Comparison of ENCODE assay signal across 9 mouse cellular contexts in the genomic region with DNA sequence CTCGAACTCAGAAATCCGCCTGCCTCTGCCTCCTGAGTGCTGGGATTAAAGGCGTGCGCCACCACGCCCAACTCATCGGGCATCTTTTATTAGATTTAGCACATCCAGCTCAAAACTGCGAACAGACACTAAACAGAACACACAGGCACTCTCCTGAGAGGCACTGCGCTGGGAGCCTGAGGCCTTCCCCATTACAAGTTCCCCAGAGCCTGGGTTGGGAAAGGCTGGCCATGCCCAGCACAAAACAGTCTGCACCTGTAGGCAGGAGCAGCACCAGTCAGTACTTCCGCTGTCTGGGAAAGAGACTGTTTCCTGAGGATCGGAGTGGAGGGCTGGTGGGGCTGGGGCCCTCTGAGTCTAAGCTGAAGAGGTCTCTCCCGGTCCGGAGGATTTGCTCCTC. TPM values are rescaled to one million over a fixed set of nuclear protein-coding genes. Genes with fewer than 3 reads are reported as not detected.
DNase-seq lines count a peak whose midpoint lies in the region; ATAC-seq and TF ChIP-seq lines count a peak whose summit lies in the region.
"Had no signal": no experiment of that assay in that cellular context is flagged by ENCODE, and none has a peak within 500 bp of the region (broad histone marks: within the 10 kb centered on the region; RNA-seq: fewer than 3 reads in every experiment).

No protein-coding gene starts in this region.

- peaks cover 19% of the 10 kb centered on the region for H3K79me3 ChIP-seq in C2C12 (ENCODE audit: low read depth)

- no peak for TF ChIP-seq POLR2A in ES-Bruce4 (IDR thresholded peaks at IDR 0.05; ENCODE audit: insufficient read depth, low read length)

- peak overlapping the region; percentile 87; the same call in 1 of the 2 replicates for H3K4me3 ChIP-seq in hindbrain, embryonic 10.5 days
- H3K4me3 ChIP-seq in hindbrain, postnatal 0 days (ENCODE audit: low read length) = no peak overlapping the region
- no peak overlapping the region for H3K4me3 ChIP-seq in C2C12 (ENCODE audit: insufficient read depth, poor library complexity, severe bottlenecking)
- no peak overlapping the region for H3K4me3 ChIP-seq in ES-Bruce4 (ENCODE audit: low read depth, low read length)
- H3K4me3 ChIP-seq in limb, embryonic 12.5 days (replicated peaks) = peak overlapping the region; percentile 68

- H3K27me3 ChIP-seq in hindbrain, embryonic 10.5 days (ENCODE audit: insufficient read depth, poor library complexity, severe bottlenecking) = no peaks in the 10 kb centered on the region
- H3K27me3 ChIP-seq in hindbrain, postnatal 0 days (ENCODE audit: insufficient read depth, low read length) = no peaks in the 10 kb centered on the region
- H3K27me3 ChIP-seq in C2C12 (ENCODE audit: control insufficient read depth, insufficient read depth, insufficient read length) = no peaks in the 10 kb centered on the region
- H3K27me3 ChIP-seq in ES-Bruce4 (ENCODE audit: control insufficient read depth, insufficient read depth, low read length, poor library complexity, severe bottlenecking) = no peaks in the 10 kb centered on the region
- H3K27me3 ChIP-seq in limb, embryonic 12.5 days = no peaks in the 10 kb centered on the region

- no peak overlapping the region for H3K9ac ChIP-seq in hindbrain, postnatal 0 days (replicated peaks; ENCODE audit: low read length)
- H3K9ac ChIP-seq in ES-Bruce4 (ENCODE audit: low read depth, poor library complexity, severe bottlenecking) = peak overlapping the region; percentile 35
- H3K9ac ChIP-seq in limb, embryonic 12.5 days (replicated peaks) = no peak overlapping the region; the same call in 1 of the 2 replicates

- no peak for DNase-seq in hindbrain, embryonic 10.5 days (ENCODE audit: low spot score)
- no peak for DNase-seq in hindbrain, postnatal 0 days (ENCODE audit: low spot score)
- no peak for DNase-seq in right cerebral cortex, adult 2 months (ENCODE audit: low spot score in 2 of 2)
- DNase-seq in adrenal gland, adult 18-20 months (ENCODE audit: low spot score in 2 of 2) = no peak
- DNase-seq: right cerebral cortex, adult 18-20 months had no signal

- H3K4me2 ChIP-seq in hindbrain, postnatal 0 days (ENCODE audit: low read depth, low read length) = no peak overlapping the region
- peak overlapping the region; percentile 92 for H3K4me2 ChIP-seq in limb, embryonic 12.5 days

- peak overlapping the region; percentile 53 for H3ac ChIP-seq in C2C12 (ENCODE audit: control insufficient read depth, insufficient read length, low read depth)

- TF ChIP-seq EP300 in ES-Bruce4 (IDR thresholded peaks at IDR 0.05; ENCODE audit: insufficient read depth, low read depth, low read length) = no peak

- peaks cover 39% of the 10 kb centered on the region for H3K79me2 ChIP-seq in C2C12 (ENCODE audit: control insufficient read depth, insufficient read depth)

- H3K4me1 ChIP-seq in hindbrain, embryonic 10.5 days (replicated peaks) = peaks cover 63% of the 10 kb centered on the region
- H3K4me1 ChIP-seq in hindbrain, postnatal 0 days (ENCODE audit: insufficient read depth, low read length) = peaks cover 32% of the 10 kb centered on the region
- H3K4me1 ChIP-seq in ES-Bruce4 (ENCODE audit: control insufficient read depth, insufficient read depth, low read length) = peaks cover 5% of the 10 kb centered on the region
- peaks cover 47% of the 10 kb centered on the region for H3K4me1 ChIP-seq in limb, embryonic 12.5 days (replicated peaks)

- no peaks in the 10 kb centered on the region for H3K9me3 ChIP-seq in hindbrain, embryonic 10.5 days
- no peaks in the 10 kb centered on the region for H3K9me3 ChIP-seq in hindbrain, postnatal 0 days (ENCODE audit: low read length)
- H3K9me3 ChIP-seq in ES-Bruce4 (replicated peaks; ENCODE audit: control insufficient read depth, insufficient read depth, low read length, poor library complexity, severe bottlenecking) = no peaks in the 10 kb centered on the region
- no peaks in the 10 kb centered on the region for H3K9me3 ChIP-seq in limb, embryonic 12.5 days

- H3K27ac ChIP-seq in hindbrain, embryonic 10.5 days = peak overlapping the region; percentile 98; the same call in 1 of the 2 replicates
- H3K27ac ChIP-seq in hindbrain, postnatal 0 days = no peak overlapping the region
- peak overlapping the region; percentile 61 for H3K27ac ChIP-seq in ES-Bruce4 (ENCODE audit: insufficient read depth, low read length)
- H3K27ac ChIP-seq in limb, embryonic 12.5 days = 0 out of 2 replicates have a peak overlapping the region, but pooled peaks have one; percentile 41

- ATAC-seq in hindbrain, postnatal 0 days = no peak
- no peak for ATAC-seq in limb, embryonic 12.5 days (ENCODE audit: insufficient number of reproducible peaks, insufficient read depth, low FRiP score, low TSS enrichment, low read depth)
- no peak for ATAC-seq in granulocyte monocyte progenitor cell, adult 5-6 weeks (replicated peaks; ENCODE audit: poor library complexity, severe bottlenecking)

- H3K36me3 ChIP-seq in hindbrain, embryonic 10.5 days = peaks cover 51% of the 10 kb centered on the region
- H3K36me3 ChIP-seq in hindbrain, postnatal 0 days (ENCODE audit: insufficient read depth, low read length) = peaks cover 16% of the 10 kb centered on the region
- H3K36me3 ChIP-seq in C2C12 (ENCODE audit: control insufficient read depth, insufficient read depth) (peaks cover 15% of the 10 kb centered on the region), ES-Bruce4 (ENCODE audit: control insufficient read depth, insufficient read depth, low read length, poor library complexity, severe bottlenecking) (peaks cover 9% of the 10 kb centered on the region)
- peaks cover 42% of the 10 kb centered on the region for H3K36me3 ChIP-seq in limb, embryonic 12.5 days

- WGBS in hindbrain, embryonic 10.5 days = 95% methylated on average over 12 of the region's 12 CpGs
- 95% methylated on average over 12 of the region's 12 CpGs for WGBS in hindbrain, postnatal 0 days
- 91% methylated on average over 12 of the region's 12 CpGs for WGBS in limb, embryonic 12.5 days

- TF ChIP-seq CTCF in hindbrain, postnatal 0 days (IDR thresholded peaks at IDR 0.05; ENCODE audit: low read depth) = no peak
- TF ChIP-seq CTCF in C2C12 (IDR thresholded peaks at IDR 0.05; ENCODE audit: control insufficient read depth, insufficient read depth, insufficient read length) (no peak), ES-Bruce4 (IDR thresholded peaks at IDR 0.05; ENCODE audit: low read depth, low read length) (no peak)

RNA-seq across cellular contexts. Expression of a gene that starts 0.6 kb away (rescaled TPM):
- 5.0 and 6.1 TPM in 2 replicates for polyA plus RNA-seq in hindbrain, embryonic 10.5 days (2016; fragmentation: Nextera tagmentation; extraction: Ambion mirVana)
- total RNA-seq in hindbrain, postnatal 0 days (2014; rRNA removed) = 6.5 and 6.9 TPM in 2 replicates
- polyA plus RNA-seq in hindbrain, postnatal 0 days (2015; fragmentation: Nextera tagmentation; extraction: Ambion mirVana) = 5.5 and 5.8 TPM in 2 replicates
- polyA plus RNA-seq in C2C12 (2012; fragmentation: generic; extraction: Trizol) (32.7 TPM), ES-Bruce4 (2011; ENCODE audit: insufficient read depth, insufficient read length, low read depth, missing spikeins) (17.9 and 18.8 TPM in 2 replicates)
- 4.1 and 4.6 TPM in 2 replicates for polyA plus RNA-seq in limb, embryonic 12.5 days (2016; fragmentation: Nextera tagmentation; extraction: Ambion mirVana)
- total RNA-seq in granulocyte monocyte progenitor cell, adult 5-6 weeks (2014; fragmentation: Nextera tagmentation) = 9.8 and 13.1 TPM in 2 replicates
- total RNA-seq in granulocyte monocyte progenitor cell, adult 5-6 weeks (2017) = 17.7 and 22.1 TPM in 2 replicates
- total RNA-seq in adrenal gland, adult 18-20 months (2021) = 100 to 1,000 TPM in 1 of 2 experiments, 10 to 100 TPM in 1; 92.6 to 135 TPM

RNA-seq across cellular contexts. Expression of a gene that starts 1.3 kb away (rescaled TPM):
- 0.25 and 0.55 TPM in 2 replicates for polyA plus RNA-seq in hindbrain, embryonic 10.5 days (2016; fragmentation: Nextera tagmentation; extraction: Ambion mirVana)
- 1.2 TPM in 1 of 2 replicates, not detected in the other for total RNA-seq in hindbrain, postnatal 0 days (2014; rRNA removed)
- polyA plus RNA-seq in hindbrain, postnatal 0 days (2015; fragmentation: Nextera tagmentation; extraction: Ambion mirVana) = 0.49 and 1.5 TPM in 2 replicates
- 1.2 TPM for polyA plus RNA-seq in C2C12 (2012; fragmentation: generic; extraction: Trizol)
- 22.1 and 26.6 TPM in 2 replicates for polyA plus RNA-seq in ES-Bruce4 (2011; ENCODE audit: insufficient read depth, insufficient read length, low read depth, missing spikeins)
- polyA plus RNA-seq in limb, embryonic 12.5 days (2016; fragmentation: Nextera tagmentation; extraction: Ambion mirVana) = 0.42 and 0.59 TPM in 2 replicates
- total RNA-seq in granulocyte monocyte progenitor cell, adult 5-6 weeks (2014; fragmentation: Nextera tagmentation) = not detected in 2 replicates
- total RNA-seq in granulocyte monocyte progenitor cell, adult 5-6 weeks (2017) = 10.5 TPM in 1 of 2 replicates, not detected in the other
- 1 to 10 TPM; 1.3 to 3.0 TPM for total RNA-seq in adrenal gland, adult 18-20 months (2021)

RNA-seq across cellular contexts. Expression of a gene that starts 2.2 kb away (rescaled TPM):
- 84.3 and 130 TPM in 2 replicates for polyA plus RNA-seq in hindbrain, embryonic 10.5 days (2016; fragmentation: Nextera tagmentation; extraction: Ambion mirVana)
- 11.1 and 30.3 TPM in 2 replicates for total RNA-seq in hindbrain, postnatal 0 days (2014; rRNA removed)
- 31.2 and 48.6 TPM in 2 replicates for polyA plus RNA-seq in hindbrain, postnatal 0 days (2015; fragmentation: Nextera tagmentation; extraction: Ambion mirVana)
- 22.3 TPM for polyA plus RNA-seq in C2C12 (2012; fragmentation: generic; extraction: Trizol)
- polyA plus RNA-seq in ES-Bruce4 (2011; ENCODE audit: insufficient read depth, insufficient read length, low read depth, missing spikeins) = 12.7 and 27.9 TPM in 2 replicates
- 33.0 and 34.4 TPM in 2 replicates for polyA plus RNA-seq in limb, embryonic 12.5 days (2016; fragmentation: Nextera tagmentation; extraction: Ambion mirVana)
- total RNA-seq in granulocyte monocyte progenitor cell, adult 5-6 weeks (2014; fragmentation: Nextera tagmentation) = 17.5 and 50.8 TPM in 2 replicates
- 3.4 and 27.2 TPM in 2 replicates for total RNA-seq in granulocyte monocyte progenitor cell, adult 5-6 weeks (2017)
- total RNA-seq in adrenal gland, adult 18-20 months (2021) = 10 to 100 TPM in 1 of 2 experiments, 1 to 10 TPM in 1; 5.5 to 16.5 TPM

RNA-seq across cellular contexts. Expression of a gene that starts 5.9 kb away (rescaled TPM):
- 17.6 and 75.1 TPM in 2 replicates for polyA plus RNA-seq in hindbrain, embryonic 10.5 days (2016; fragmentation: Nextera tagmentation; extraction: Ambion mirVana)
- 7.1 and 40.2 TPM in 2 replicates for total RNA-seq in hindbrain, postnatal 0 days (2014; rRNA removed)
- polyA plus RNA-seq in hindbrain, postnatal 0 days (2015; fragmentation: Nextera tagmentation; extraction: Ambion mirVana) = 47.7 and 60.2 TPM in 2 replicates
- polyA plus RNA-seq in C2C12 (2012; fragmentation: generic; extraction: Trizol) (39.7 TPM), ES-Bruce4 (2011; ENCODE audit: insufficient read depth, insufficient read length, low read depth, missing spikeins) (2.2 and 23.9 TPM in 2 replicates)
- 73.7 and 81.2 TPM in 2 replicates for polyA plus RNA-seq in limb, embryonic 12.5 days (2016; fragmentation: Nextera tagmentation; extraction: Ambion mirVana)
- total RNA-seq in granulocyte monocyte progenitor cell, adult 5-6 weeks (2014; fragmentation: Nextera tagmentation) = 2.3 and 28.3 TPM in 2 replicates
- total RNA-seq in granulocyte monocyte progenitor cell, adult 5-6 weeks (2017) = 32.7 and 35.4 TPM in 2 replicates
- 10 to 100 TPM; 12.9 to 27.0 TPM for total RNA-seq in adrenal gland, adult 18-20 months (2021)

RNA-seq across cellular contexts. Expression of a gene that starts 6.0 kb away (rescaled TPM):
- 3.3 and 4.4 TPM in 2 replicates for polyA plus RNA-seq in hindbrain, embryonic 10.5 days (2016; fragmentation: Nextera tagmentation; extraction: Ambion mirVana)
- total RNA-seq in hindbrain, postnatal 0 days (2014; rRNA removed) = 138 and 144 TPM in 2 replicates
- 79.0 and 99.9 TPM in 2 replicates for polyA plus RNA-seq in hindbrain, postnatal 0 days (2015; fragmentation: Nextera tagmentation; extraction: Ambion mirVana)
- 0.02 TPM for polyA plus RNA-seq in C2C12 (2012; fragmentation: generic; extraction: Trizol)
- 3.5 and 6.7 TPM in 2 replicates for polyA plus RNA-seq in ES-Bruce4 (2011; ENCODE audit: insufficient read depth, insufficient read length, low read depth, missing spikeins)
- polyA plus RNA-seq in limb, embryonic 12.5 days (2016; fragmentation: Nextera tagmentation; extraction: Ambion mirVana) = 3.1 and 6.4 TPM in 2 replicates
- total RNA-seq in granulocyte monocyte progenitor cell, adult 5-6 weeks (2014; fragmentation: Nextera tagmentation) = 1.8 and 6.9 TPM in 2 replicates
- total RNA-seq in granulocyte monocyte progenitor cell, adult 5-6 weeks (2017) = 0.43 and 1.6 TPM in 2 replicates
- total RNA-seq in adrenal gland, adult 18-20 months (2021) = 1 to 10 TPM; 3.7 to 4.4 TPM

Comparison
In these comparisons a context has a peak if more than half of its experiments do, and no peak if none do; other contexts are left out.
1. H3K4me3 ChIP-seq: peak in hindbrain, embryonic 10.5 days (single experiment) and limb, embryonic 12.5 days (single experiment); none in hindbrain, postnatal 0 days (single experiment), C2C12 (single experiment) and ES-Bruce4 (single experiment).